8 mouse cellular contexts compared by ENCODE assay signal in genomic region chr1:135282536-135283286, GRCm38 (mm10). TPM values are rescaled to one million over a fixed set of nuclear protein-coding genes. Genes with fewer than 3 reads are reported as not detected.
A peak's percentile ranks its signal among the peaks of the same experiment; 100 is the strongest.
DNase-seq lines count a peak whose midpoint lies in the region; ATAC-seq and TF ChIP-seq lines count a peak whose summit lies in the region.

No protein-coding gene starts in this region.

- H3K4me2 ChIP-seq in heart, postnatal 0 days (ENCODE audit: low read depth, low read length): peak overlapping the region; percentile 84
- peak overlapping the region; percentile 88 for H3K4me2 ChIP-seq in liver, embryonic 13.5 days

- peak overlapping the region; percentile 65 for H3K27ac ChIP-seq in kidney, adult 2 months (ENCODE audit: insufficient read depth, low read depth, low read length)
- H3K27ac ChIP-seq in heart, postnatal 0 days (ENCODE audit: low read depth): peak overlapping the region; percentile 88
- H3K27ac ChIP-seq in liver, embryonic 13.5 days: peak overlapping the region; percentile 63

- no peak for TF ChIP-seq POLR2A in kidney, adult 2 months (IDR thresholded peaks at IDR 0.05; ENCODE audit: low read depth, low read length)

- no peak for TF ChIP-seq CTCF in kidney, adult 2 months (conservative IDR thresholded peaks at IDR 0.05; ENCODE audit: insufficient read depth, insufficient read length, low read depth, low read length)
- no peak for TF ChIP-seq CTCF in heart, postnatal 0 days (IDR thresholded peaks at IDR 0.05; ENCODE audit: low read depth)

- TF ChIP-seq EP300 in heart, postnatal 0 days (IDR thresholded peaks at IDR 0.05; ENCODE audit: low read depth): no peak

- ATAC-seq in heart, postnatal 0 days (ENCODE audit: insufficient read depth, low read depth): no peak
- ATAC-seq in liver, embryonic 13.5 days (ENCODE audit: low read depth): no peak

- H3K27me3 ChIP-seq in kidney, adult 2 months (replicated peaks; ENCODE audit: control insufficient read depth, insufficient read depth, low read length): no peaks in the 10 kb centered on the region
- no peaks in the 10 kb centered on the region for H3K27me3 ChIP-seq in heart, postnatal 0 days (ENCODE audit: control insufficient read depth, insufficient read depth, low read length)
- H3K27me3 ChIP-seq in liver, embryonic 13.5 days: no peaks in the 10 kb centered on the region; the same call in 1 of the 2 replicates

- peak overlapping the region; percentile 87 for H3K9ac ChIP-seq in heart, postnatal 0 days (replicated peaks; ENCODE audit: low read depth, low read length)
- peak overlapping the region; percentile 73 for H3K9ac ChIP-seq in liver, embryonic 13.5 days

- peaks cover 13% of the 10 kb centered on the region; the same call in 1 of the 2 replicates for H3K4me1 ChIP-seq in kidney, adult 2 months (ENCODE audit: control insufficient read depth, insufficient read depth, low read length)
- peaks cover 12% of the 10 kb centered on the region; the same call in 1 of the 2 replicates for H3K4me1 ChIP-seq in heart, postnatal 0 days (ENCODE audit: control insufficient read depth, insufficient read depth)
- H3K4me1 ChIP-seq in liver, embryonic 13.5 days (replicated peaks): peaks cover 21% of the 10 kb centered on the region

- DNase-seq in kidney, adult 2 months: peak; percentile 65
- no peak for DNase-seq in kidney, adult 8-10 months
- peak; percentile 11 for DNase-seq in embryo, embryonic 11 days
- DNase-seq in heart, postnatal 0 days (ENCODE audit: low spot score): no peak
- DNase-seq in liver, embryonic 13.5 days: no peak
- peak; percentile 26 for DNase-seq in naive thymus-derived CD4-positive, alpha-beta T cell, adult 2 months (ENCODE audit: low read depth)
- DNase-seq in layer of hippocampus, postnatal 25 days (ENCODE audit: extremely low spot score in 1 of 2, low spot score in 1 of 2): no peak
- no peak for DNase-seq in adrenal gland, postnatal 25 days

- 8% methylated on average over 13 of the region's 13 CpGs for WGBS in kidney, adult 2 months
- 34% methylated on average over 13 of the region's 13 CpGs for WGBS in heart, postnatal 0 days
- WGBS in liver, embryonic 13.5 days (ENCODE audit: insufficient replicate concordance): 8% methylated on average over 13 of the region's 13 CpGs

- H3K4me3 ChIP-seq in kidney, adult 2 months (ENCODE audit: insufficient read depth, low read depth, low read length): peak overlapping the region; percentile 78
- peak overlapping the region; percentile 74 for H3K4me3 ChIP-seq in heart, postnatal 0 days (ENCODE audit: low read depth, low read length)
- peak overlapping the region; percentile 69 for H3K4me3 ChIP-seq in liver, embryonic 13.5 days (replicated peaks)

- H3K36me3 ChIP-seq in kidney, adult 2 months (ENCODE audit: control insufficient read depth, insufficient read depth, low read length): no peaks in the 10 kb centered on the region; the same call in 1 of the 2 replicates
- H3K36me3 ChIP-seq in heart, postnatal 0 days (replicated peaks; ENCODE audit: control insufficient read depth, insufficient read depth, low read length): peaks cover 15% of the 10 kb centered on the region
- H3K36me3 ChIP-seq in liver, embryonic 13.5 days: peaks cover 11% of the 10 kb centered on the region; the same call in 1 of the 2 replicates

- no peaks in the 10 kb centered on the region for H3K9me3 ChIP-seq in heart, postnatal 0 days (replicated peaks; ENCODE audit: control insufficient read depth, low read length)
- no peaks in the 10 kb centered on the region for H3K9me3 ChIP-seq in liver, embryonic 13.5 days (replicated peaks)

RNA-seq across cellular contexts. Expression of gene Rnpep, which starts 1.2 kb away (rescaled TPM):
- polyA plus RNA-seq in kidney, adult 2 months (2012; rRNA removed): 28.7 and 29.1 TPM in 2 replicates
- total RNA-seq in heart, postnatal 0 days (2014; rRNA removed; ENCODE audit: low replicate concordance): 41.2 and 45.2 TPM in 2 replicates
- polyA plus RNA-seq in heart, postnatal 0 days (2015; fragmentation: Nextera tagmentation; extraction: Ambion mirVana): 25.3 and 30.4 TPM in 2 replicates
- 29.4 and 31.4 TPM in 2 replicates for polyA plus RNA-seq in liver, embryonic 13.5 days (2015; fragmentation: Nextera tagmentation; extraction: Ambion mirVana)
- total RNA-seq in layer of hippocampus, postnatal 25 days (2021): 10 to 100 TPM; 51.3 to 57.3 TPM
- 50.9 and 58.0 TPM in 2 replicates for total RNA-seq in adrenal gland, postnatal 25 days (2021)

RNA-seq across cellular contexts. Expression of gene Elf3, which starts 24.3 kb away (rescaled TPM):
- polyA plus RNA-seq in kidney, adult 2 months (2012; rRNA removed): 23.1 and 25.0 TPM in 2 replicates
- total RNA-seq in heart, postnatal 0 days (2014; rRNA removed; ENCODE audit: low replicate concordance): 0.99 TPM in 1 of 2 replicates, not detected in the other
- polyA plus RNA-seq in heart, postnatal 0 days (2015; fragmentation: Nextera tagmentation; extraction: Ambion mirVana): 0.48 and 0.57 TPM in 2 replicates
- polyA plus RNA-seq in liver, embryonic 13.5 days (2015; fragmentation: Nextera tagmentation; extraction: Ambion mirVana): 1.2 and 1.5 TPM in 2 replicates
- not detected for total RNA-seq in layer of hippocampus, postnatal 25 days (2021)
- total RNA-seq in adrenal gland, postnatal 25 days (2021): 0.21 TPM in 1 of 2 replicates, not detected in the other

RNA-seq across cellular contexts. Expression of gene Timm17a, which starts 30.9 kb away (rescaled TPM):
- polyA plus RNA-seq in kidney, adult 2 months (2012; rRNA removed): 122 and 134 TPM in 2 replicates
- 142 and 230 TPM in 2 replicates for total RNA-seq in heart, postnatal 0 days (2014; rRNA removed; ENCODE audit: low replicate concordance)
- polyA plus RNA-seq in heart, postnatal 0 days (2015; fragmentation: Nextera tagmentation; extraction: Ambion mirVana): 657 and 685 TPM in 2 replicates
- 203 and 204 TPM in 2 replicates for polyA plus RNA-seq in liver, embryonic 13.5 days (2015; fragmentation: Nextera tagmentation; extraction: Ambion mirVana)
- 100 to 1,000 TPM; 151 to 176 TPM for total RNA-seq in layer of hippocampus, postnatal 25 days (2021)
- 161 and 183 TPM in 2 replicates for total RNA-seq in adrenal gland, postnatal 25 days (2021)

RNA-seq across cellular contexts. Expression of gene Lmod1, which starts 41.9 kb away (rescaled TPM):
- polyA plus RNA-seq in kidney, adult 2 months (2012; rRNA removed): 2.6 and 3.8 TPM in 2 replicates
- total RNA-seq in heart, postnatal 0 days (2014; rRNA removed; ENCODE audit: low replicate concordance): 1.1 and 7.5 TPM in 2 replicates
- polyA plus RNA-seq in heart, postnatal 0 days (2015; fragmentation: Nextera tagmentation; extraction: Ambion mirVana): 1.3 TPM in 2 replicates
- polyA plus RNA-seq in liver, embryonic 13.5 days (2015; fragmentation: Nextera tagmentation; extraction: Ambion mirVana): 0.09 and 0.10 TPM in 2 replicates
- under 1 TPM; 0.56 to 0.64 TPM for total RNA-seq in layer of hippocampus, postnatal 25 days (2021)
- total RNA-seq in adrenal gland, postnatal 25 days (2021): 1.1 and 1.6 TPM in 2 replicates

Comparison
In these comparisons a context has a peak if more than half of its experiments do, and no peak if none do; other contexts are left out.
1. DNase-seq: peak in kidney, adult 2 months (single experiment), embryo, embryonic 11 days (single experiment) and naive thymus-derived CD4-positive, alpha-beta T cell, adult 2 months (single experiment); none in kidney, adult 8-10 months (0 of 2), heart, postnatal 0 days (single experiment), liver, embryonic 13.5 days (single experiment), layer of hippocampus, postnatal 25 days (0 of 2) and adrenal gland, postnatal 25 days (single experiment).
2. Peak in every context shown above with its lines, with median percentiles within 50 percentile points of each other: H3K27ac ChIP-seq and H3K4me3 ChIP-seq.